Mouse (Mus musculus) heart, postnatal 10 days (tissue): ENCODE results near the gene Meiob. TPM values are rescaled to one million over a fixed set of nuclear protein-coding genes. Genes with fewer than 3 reads are reported as not detected.

Source experiments
- DNase-seq, 2 experiments: peaks; one replicate each; pipeline ENCODE4 v3.0.0; 2021
- intact Hi-C: fragments of 180-260 bp; cut with DNase I; formaldehyde crosslinking; loops from one replicate; pipeline ENCODE4 v1.15.1; 2025
- total RNA-seq, 2 experiments: library from RNA; stranded (reverse); gene quantifications; 2 replicates each; pipeline ENCODE4 v1.2.3; 2021

Gene Meiob
- total RNA-seq, 2 experiments from 2014 or later: not detected

- intact Hi-C loops: no loop called here
- no peak for DNase-seq
These were observed 15.4 kb downstream of the Meiob start for GRCm38 (mm10) chr17:24819469-24819868.

DNA sequence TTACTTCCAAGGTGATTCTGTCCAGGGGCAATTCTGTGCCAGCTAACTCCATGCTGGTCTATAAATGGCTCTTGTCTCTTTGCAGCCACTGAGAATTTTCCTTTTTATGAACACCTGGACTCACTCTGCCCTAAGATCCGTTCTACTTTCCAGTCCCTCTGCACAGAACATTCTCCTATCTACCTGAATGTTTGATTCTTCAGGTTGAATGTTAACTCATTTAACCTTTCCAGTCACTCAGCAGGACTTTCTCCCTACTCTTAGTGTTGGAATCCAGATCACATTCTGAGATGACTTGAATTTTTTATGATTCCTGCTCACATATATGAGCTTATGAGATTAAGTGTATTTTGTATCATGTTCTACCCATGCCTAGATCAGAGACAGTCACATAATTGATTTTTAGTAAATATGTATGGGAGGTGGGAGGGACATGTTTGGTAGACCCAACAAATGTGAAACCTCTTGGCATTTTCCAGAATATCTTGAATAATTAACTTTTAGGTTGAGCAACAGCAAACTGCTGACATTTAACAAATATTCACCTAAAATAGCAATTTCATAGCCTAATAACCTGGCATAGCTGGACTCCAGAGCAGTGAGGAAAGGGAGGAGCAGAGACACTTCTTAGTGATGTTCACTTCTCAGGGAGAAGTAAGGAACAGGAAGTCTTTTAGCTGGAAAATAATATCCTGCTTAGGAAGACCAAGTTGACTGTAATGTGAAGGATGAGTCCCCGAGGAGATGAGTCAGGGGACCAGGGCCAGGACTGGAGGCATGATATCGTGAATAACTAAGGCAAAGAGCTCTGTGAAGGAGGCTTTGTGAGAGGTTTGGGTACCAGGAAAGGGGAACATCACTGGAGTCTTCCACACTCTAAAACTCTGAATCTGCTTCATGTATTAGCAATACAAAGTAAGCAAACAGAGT, 17.5 kb downstream of the Meiob start:
- intact Hi-C loops: no loop called here
- no peak for DNase-seq

GRCm38 (mm10) chr17:24839842-24840241, 35.8 kb downstream of the Meiob start, which contains the start of gene Hagh:
TSS of gene Hagh (plus strand) at chr17:24840143.
- intact Hi-C loops: no loop called here
- DNase-seq: no peak

GRCm38 (mm10) chr17:24840341-24840740, 36.3 kb downstream of the Meiob start:
- intact Hi-C loops: no loop called here
- DNase-seq: no peak

DNA sequence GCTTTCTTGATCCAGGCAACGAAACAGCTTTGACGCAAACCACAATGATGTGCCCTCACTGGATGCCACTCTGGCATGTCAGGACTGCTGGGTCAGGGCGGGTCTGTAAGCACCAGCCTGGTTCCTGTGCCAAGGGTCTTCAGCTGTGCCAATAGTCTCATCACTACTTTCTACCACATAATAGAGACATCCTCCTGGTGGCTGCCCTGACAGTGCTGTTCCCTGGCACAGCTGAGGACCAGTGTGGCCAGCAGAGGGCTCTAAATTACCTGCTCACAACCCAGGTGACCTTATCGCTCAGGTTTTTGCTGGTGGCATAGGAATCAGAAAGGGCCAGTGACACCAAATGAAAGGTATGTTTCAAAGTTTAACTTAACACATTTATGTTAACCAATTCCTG, 37.0 kb downstream of the Meiob start:
- DNase-seq: peak in 1 of 2 experiments; percentile 23
- intact Hi-C loops: no loop called here

GRCm38 (mm10) chr17:24842631-24843030, 38.5 kb downstream of the Meiob start:
- intact Hi-C loops: no loop called here

DNA sequence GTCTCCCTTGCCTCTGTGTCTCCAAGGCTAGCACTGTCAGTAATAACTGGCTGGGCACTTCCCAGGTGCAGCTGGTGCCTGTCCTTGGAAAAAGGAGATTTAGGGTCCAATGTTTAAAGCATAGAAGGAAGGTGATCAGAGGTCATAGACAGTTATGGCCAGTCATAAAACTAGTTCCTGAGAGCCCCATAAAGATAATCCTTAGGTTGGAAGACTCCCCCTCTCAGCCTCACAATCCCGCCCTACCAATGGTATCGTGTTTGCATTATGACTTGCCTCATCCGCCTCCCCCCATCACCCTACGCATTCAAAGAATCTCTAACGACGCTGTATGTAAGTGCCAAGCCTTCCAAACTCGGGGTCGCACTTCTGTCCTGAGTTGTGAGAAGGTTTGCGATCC, 40.4 kb downstream of the Meiob start:
- DNase-seq: no peak
- intact Hi-C loops: no loop called here

More at GRCm38 (mm10) chr17:24842631-24843030, 38.5 kb downstream of the Meiob start:
- DNase-seq: no peak

DNA sequence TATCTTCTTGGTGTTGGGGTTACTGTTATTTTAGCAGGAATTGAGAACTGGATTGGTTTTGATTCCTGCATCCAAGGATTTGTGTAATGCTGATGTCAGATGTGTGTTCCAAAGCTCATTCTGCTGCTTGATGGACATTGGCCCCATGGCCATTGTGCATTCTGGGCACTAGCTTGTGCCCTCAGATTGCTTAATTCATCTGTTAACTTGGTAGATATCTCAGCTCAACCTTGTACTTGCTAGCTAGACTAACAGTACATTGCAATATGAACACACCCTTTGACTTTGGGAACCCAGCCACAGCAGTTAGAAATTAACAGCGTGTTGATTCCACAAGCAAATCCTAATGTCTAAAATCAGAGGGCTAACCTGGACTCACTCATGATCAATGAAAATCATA, 43.3 kb downstream of the Meiob start:
- intact Hi-C loops: no loop called here
- DNase-seq: no peak

DNA sequence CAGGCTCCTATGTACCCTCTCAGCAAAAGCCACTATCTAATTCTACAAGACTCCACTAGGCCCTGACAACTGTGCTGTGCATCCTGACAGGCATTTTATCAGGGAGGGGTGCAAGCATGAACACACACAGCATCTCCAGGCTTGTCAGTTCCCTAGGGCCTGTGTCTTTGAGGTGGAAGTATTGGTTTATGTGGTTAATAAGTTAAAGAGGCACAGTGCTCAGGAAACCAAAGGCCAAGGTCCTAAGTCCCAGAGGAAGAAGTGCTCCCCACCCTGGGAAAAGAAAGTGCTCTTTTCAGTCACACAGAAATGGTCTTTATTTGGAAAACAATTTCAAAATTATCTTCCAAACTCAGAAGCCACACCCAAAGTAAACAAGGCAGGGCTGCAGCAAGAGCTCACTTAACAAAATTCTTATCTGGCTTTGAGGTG, 44.5 kb downstream of the Meiob start:
- no peak for DNase-seq
- intact Hi-C loops: no loop called here

- intact Hi-C loops: loop anchor here (1.0 kb wide), 1 partner anchor 36 kb away; no protein-coding TSS in a partner anchor
- DNase-seq: no peak
These were observed 45.6 kb downstream of the Meiob start for GRCm38 (mm10) chr17:24849733-24850064.

DNA sequence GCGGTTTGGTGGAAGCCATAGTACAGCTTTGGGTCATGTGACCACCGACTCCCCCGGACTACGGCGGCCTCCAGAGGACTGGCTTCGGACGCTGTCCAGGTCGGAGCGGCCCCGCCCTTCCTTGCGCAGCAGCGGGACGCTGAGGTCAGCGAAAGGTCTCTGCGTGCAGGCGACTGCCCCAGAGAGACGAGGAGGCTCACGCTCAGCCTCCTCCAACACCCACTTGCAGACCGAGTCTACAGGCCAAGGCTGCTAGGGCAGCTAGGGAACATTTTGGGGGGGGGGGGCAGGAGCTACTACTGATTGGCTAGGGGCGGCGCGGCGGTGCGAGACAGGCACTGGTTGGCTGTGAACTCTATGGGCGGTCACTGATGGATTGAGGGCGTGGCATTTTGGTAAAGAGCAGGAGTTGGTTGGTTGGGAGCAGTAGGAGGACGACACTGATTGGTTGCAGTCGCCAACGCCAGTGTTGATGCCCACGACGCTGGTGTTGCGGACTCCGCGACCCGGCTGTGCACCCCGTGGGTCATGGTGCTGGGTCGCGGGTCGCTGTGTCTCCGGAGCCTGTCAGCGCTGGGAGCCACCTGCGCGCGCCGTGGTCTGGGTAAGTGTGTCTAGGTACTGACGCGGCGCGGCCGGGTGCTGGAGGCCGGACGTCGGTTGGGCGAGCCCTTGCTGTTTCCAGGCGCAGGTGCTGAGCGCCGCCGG, 46.1 kb downstream of the Meiob start, which contains the start of gene Fahd1:
Gene Fahd1, minus strand, starts transcription at position 300 of the 708 bp plus-strand sequence.
- intact Hi-C loops: loop anchor here (1.0 kb wide), 1 partner anchor 35 kb away; no protein-coding TSS in a partner anchor
- peak; percentile 96 to 97 for DNase-seq

DNA sequence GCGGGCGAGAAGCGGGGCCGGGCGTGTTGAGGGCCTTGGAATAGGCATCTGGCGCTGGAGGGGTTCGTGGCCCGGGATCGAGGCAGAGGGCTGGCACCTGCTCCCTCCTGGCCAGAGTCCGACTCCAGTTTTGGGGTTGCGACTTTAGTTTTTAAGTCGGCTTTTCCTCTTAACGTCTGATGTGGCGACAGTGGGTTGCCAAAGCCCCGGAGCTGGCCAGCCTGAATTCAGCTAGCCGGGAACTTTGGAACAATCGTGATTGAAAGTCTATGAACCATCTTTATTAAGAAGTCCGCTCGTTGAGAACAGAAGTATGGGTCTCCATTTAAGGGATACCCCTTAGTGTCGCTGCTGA, 46.7 kb downstream of the Meiob start:
- no peak for DNase-seq
- intact Hi-C loops: loop anchor here (1.0 kb wide), 1 partner anchor 35 kb away; no protein-coding TSS in a partner anchor

DNA sequence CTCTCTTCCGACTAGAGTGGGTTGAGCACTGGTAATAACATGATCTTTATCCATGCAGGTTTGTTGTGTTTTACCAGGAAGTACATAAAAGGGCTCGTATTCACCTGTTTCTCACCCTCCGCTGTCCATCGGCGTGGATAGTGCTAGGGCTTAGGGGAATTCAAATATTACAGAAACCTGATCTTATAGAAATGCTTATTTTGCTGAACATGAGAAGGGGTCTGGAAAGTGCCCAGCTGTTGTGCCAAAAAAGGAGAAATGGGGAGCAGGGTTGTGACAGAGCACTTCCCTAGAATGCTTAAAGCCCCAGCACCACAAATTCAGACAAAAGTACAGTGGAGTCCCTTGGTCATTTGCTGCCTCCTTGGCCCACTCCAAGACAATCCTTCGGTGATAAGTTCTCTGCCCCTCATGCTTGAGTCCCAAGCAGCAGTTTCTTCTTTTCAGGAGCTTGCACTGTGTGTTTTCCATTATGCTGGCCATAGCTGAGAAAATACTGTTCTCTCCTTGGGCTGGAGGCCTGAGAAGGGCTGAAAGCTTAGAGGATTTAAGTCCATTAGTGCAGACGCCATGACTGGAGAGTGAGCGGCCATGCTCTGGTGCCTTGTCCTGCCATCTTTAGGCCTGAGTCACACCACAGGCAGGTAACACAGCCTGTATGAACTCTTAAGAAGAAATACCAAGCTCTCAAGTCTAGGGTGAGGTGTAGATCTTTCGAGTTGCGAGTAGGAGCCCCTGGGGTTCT, 47.5 kb downstream of the Meiob start:
- intact Hi-C loops: no loop called here
- DNase-seq: peak in 1 of 2 experiments; percentile 17

DNA sequence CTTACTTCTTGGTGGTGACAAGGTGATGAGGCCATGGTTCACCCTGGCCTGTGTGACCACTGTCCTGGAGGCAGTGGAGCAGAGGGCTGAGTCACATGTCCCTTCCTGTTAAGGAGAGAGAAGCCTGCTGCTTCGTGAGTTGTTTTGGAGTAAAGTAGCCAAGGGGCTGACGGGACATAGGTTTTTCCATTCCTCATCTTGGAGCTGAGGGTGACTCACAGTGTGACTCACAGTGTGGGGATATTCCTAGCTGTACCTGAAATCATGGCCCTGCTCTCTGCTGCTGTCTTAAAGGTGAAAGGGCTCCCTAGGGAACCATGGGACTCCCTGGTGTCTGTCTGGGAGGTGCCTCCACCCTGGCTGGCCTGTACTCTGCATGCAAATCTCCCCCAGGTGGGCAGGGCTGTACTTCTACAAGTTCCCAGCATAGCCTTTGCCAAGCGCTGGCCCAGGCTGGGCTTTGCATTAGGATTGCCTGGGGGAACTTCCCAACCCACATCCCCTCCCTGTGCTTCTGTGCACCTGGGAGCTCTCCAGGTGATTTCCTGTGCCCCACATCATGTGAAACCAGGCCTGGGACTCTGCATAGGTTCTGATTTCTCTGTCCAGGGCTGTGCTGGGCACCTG, 51.9 kb downstream of the Meiob start:
- DNase-seq: no peak
- intact Hi-C loops: no loop called here

DNA sequence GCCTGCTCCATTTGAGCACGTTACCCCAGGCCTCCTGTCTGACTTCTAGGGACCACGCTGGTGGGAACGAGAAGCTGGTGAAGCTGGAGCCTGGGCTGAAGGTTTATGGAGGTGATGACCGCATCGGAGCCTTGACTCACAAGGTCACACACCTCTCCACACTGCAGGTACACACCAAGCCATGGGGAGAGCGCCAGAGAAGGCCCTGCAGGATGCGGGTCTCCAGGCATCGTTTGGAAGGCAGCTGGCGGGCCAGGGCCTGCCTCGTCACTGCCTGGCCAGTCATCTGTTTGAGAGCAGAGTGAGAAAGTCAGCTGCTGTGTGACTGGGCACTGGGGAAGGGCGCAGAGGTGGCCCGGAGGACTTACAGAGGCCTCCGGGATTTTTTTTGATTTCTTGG, 52.5 kb downstream of the Meiob start:
- no peak for DNase-seq
- intact Hi-C loops: no loop called here

DNA sequence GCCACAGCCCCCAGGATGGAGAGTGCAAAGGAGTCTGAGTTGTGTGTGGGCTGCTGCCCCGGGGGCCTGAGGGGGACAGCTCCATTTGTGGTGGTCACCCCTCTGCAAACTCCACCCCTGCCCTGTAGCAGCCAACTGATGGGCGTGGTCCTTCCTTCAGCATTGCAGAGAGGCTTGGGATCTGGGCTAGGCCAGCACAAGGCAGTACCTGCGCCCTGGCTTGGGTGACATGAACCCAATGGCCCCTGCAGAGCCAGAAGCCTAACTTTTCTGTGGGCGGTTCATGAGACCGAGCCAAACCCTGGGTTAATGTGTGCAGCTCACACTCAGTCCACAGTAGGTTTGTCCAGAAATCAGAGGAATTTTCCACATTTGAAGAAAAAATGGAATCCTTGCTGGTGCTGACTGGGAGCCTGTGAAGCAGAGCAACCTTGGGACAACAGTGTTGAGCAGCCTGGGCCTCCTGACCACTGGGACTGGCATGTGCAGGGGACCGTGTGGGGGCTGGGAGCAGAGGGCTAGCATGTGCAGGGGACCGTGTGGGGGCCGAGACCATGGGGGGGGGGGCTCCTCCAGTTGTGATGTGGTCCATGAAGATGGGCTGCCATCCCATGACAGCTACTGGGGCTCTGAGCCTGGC, 53.9 kb downstream of the Meiob start:
- DNase-seq: no peak
- intact Hi-C loops: no loop called here

- peak; percentile 37 to 58 for DNase-seq
- intact Hi-C loops: no loop called here
These were observed 54.9 kb downstream of the Meiob start for GRCm38 (mm10) chr17:24858967-24859366.

GRCm38 (mm10) chr17:24860076-24860475, 56.0 kb downstream of the Meiob start:
- intact Hi-C loops: no loop called here
- no peak for DNase-seq

DNA sequence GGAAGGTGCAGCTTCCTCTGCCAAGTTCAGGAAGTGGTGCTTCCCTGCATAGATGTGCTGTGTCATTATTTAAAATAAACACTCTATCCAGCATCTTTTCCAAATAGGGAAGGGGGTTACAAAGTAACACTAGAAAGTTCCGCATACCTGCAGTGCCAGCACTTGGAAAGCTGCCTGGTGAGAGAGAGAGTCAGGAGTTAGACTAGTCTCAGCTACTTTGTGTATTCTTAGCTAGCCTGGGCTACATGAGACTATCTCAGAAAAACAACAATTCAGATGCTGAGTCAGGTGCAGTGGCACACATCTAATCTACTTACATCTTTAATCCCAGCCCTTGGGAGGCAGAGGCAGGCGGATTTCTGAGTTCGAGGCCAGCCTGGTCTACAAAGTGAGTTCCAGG, 57.7 kb downstream of the Meiob start:
- DNase-seq: no peak
- intact Hi-C loops: no loop called here

- no peak for DNase-seq
- intact Hi-C loops: no loop called here
These were observed 61.7 kb downstream of the Meiob start, which contains the start of gene Igfals for GRCm38 (mm10) chr17:24865776-24866175. TSS of gene Igfals (plus strand) at chr17:24865997.
